Mouse (Mus musculus): ENCODE results near the gene Ern1. TPM values are rescaled to one million over a fixed set of nuclear protein-coding genes. Genes with fewer than 3 reads are reported as not detected.
"Not testable (repeated sequence)": the region's sequence is repeated elsewhere in the genome, so short reads cannot be mapped to it uniquely, and the experiment has no call there.

The Ern1 gene
- total RNA-seq, 4 experiments from 2014 or later, result 6.9 to 8.9 (median 7.6) TPM

GRCm38 (mm10) chr11:106481651-106482050, 6.0 kb downstream of the Ern1 start:
- no peak for DNase-seq (ENCODE audit: low spot score in 2 of 2)

- DNase-seq (ENCODE audit: low spot score in 2 of 2), result no peak
These were observed 7.1 kb downstream of the Ern1 start for GRCm38 (mm10) chr11:106480530-106480885.

- no peak for DNase-seq (ENCODE audit: low spot score in 2 of 2)
These were observed 7.8 kb downstream of the Ern1 start for GRCm38 (mm10) chr11:106479619-106480529.

- DNase-seq (ENCODE audit: low spot score in 2 of 2), result no peak
These were observed 8.9 kb downstream of the Ern1 start for GRCm38 (mm10) chr11:106478745-106479144.

GRCm38 (mm10) chr11:106477505-106478160, 10.0 kb downstream of the Ern1 start:
- DNase-seq (ENCODE audit: low spot score in 2 of 2), result no peak

GRCm38 (mm10) chr11:106475309-106475708, 12.3 kb downstream of the Ern1 start:
- DNase-seq (ENCODE audit: low spot score in 2 of 2), result no peak

- no peak for DNase-seq (ENCODE audit: low spot score in 2 of 2)
These were observed 16.0 kb downstream of the Ern1 start for GRCm38 (mm10) chr11:106471629-106472028.

GRCm38 (mm10) chr11:106468509-106468908, 19.1 kb downstream of the Ern1 start:
- no peak for DNase-seq (ENCODE audit: low spot score in 2 of 2)

- DNase-seq (ENCODE audit: low spot score in 2 of 2), result no peak
These were observed 21.7 kb downstream of the Ern1 start for GRCm38 (mm10) chr11:106465932-106466331.

GRCm38 (mm10) chr11:106465545-106465903, 22.1 kb downstream of the Ern1 start:
- DNase-seq (ENCODE audit: low spot score in 2 of 2), result no peak

- no peak for DNase-seq (ENCODE audit: low spot score in 2 of 2)
These were observed 22.7 kb downstream of the Ern1 start for GRCm38 (mm10) chr11:106464681-106465544.

- no peak for DNase-seq (ENCODE audit: low spot score in 2 of 2)
These were observed 23.8 kb downstream of the Ern1 start for GRCm38 (mm10) chr11:106463845-106464244.

- no peak for DNase-seq (ENCODE audit: low spot score in 2 of 2)
These were observed 25.3 kb downstream of the Ern1 start for GRCm38 (mm10) chr11:106462309-106462708.

GRCm38 (mm10) chr11:106461145-106461932, 26.3 kb downstream of the Ern1 start:
- no peak for DNase-seq (ENCODE audit: low spot score in 2 of 2)

- DNase-seq (ENCODE audit: low spot score in 2 of 2), result no peak
These were observed 27.0 kb downstream of the Ern1 start for GRCm38 (mm10) chr11:106460671-106461070.

GRCm38 (mm10) chr11:106458540-106458939, 29.1 kb downstream of the Ern1 start:
- no peak for DNase-seq (ENCODE audit: low spot score in 2 of 2)

GRCm38 (mm10) chr11:106443646-106444045, 44.0 kb downstream of the Ern1 start:
- DNase-seq (ENCODE audit: low spot score in 2 of 2), result no peak

- DNase-seq (ENCODE audit: low spot score in 2 of 2), result not testable (repeated sequence)
These were observed 45.1 kb downstream of the Ern1 start for GRCm38 (mm10) chr11:106442564-106442963.

- DNase-seq (ENCODE audit: low spot score in 2 of 2), result no peak
These were observed 47.3 kb downstream of the Ern1 start for GRCm38 (mm10) chr11:106440318-106440717.

- DNase-seq (ENCODE audit: low spot score in 2 of 2), result no peak
These were observed 48.3 kb downstream of the Ern1 start for GRCm38 (mm10) chr11:106439355-106439754.
